Mouse (Mus musculus) embryo, embryonic 11 days (tissue): ENCODE results near the gene Rgsl1.
A peak's percentile ranks its signal among the peaks of the same experiment; 100 is the strongest.
"Not testable (repeated sequence)": the region's sequence is repeated elsewhere in the genome, so short reads cannot be mapped to it uniquely, and the experiment has no call there.

ENCODE experiments used
- DNase-seq: peaks from one replicate; pipeline ENCODE4 v3.0.0-alpha.2; 2015

Gene Rgsl1

DNA sequence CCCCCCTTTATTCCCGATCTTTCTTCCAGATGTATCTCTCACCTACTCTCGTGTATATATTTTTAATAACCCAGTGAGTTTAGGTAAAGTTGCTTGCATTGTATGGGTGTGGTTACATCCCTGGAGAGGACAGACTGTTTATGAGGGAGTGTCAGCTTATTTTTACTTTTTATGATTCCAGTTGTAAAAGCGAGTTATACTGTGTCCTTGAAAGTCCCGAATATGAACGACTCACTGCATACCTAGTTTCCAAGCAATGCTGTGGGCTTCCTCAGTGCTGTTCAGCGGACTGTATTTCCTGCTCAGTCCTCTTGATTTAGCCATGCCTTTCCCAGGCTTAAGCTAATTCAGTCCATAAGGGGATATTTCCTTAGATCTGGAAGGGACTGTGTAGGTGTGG lies 68.8 kb downstream of the Rgsl1 start:
- no peak for DNase-seq

DNA sequence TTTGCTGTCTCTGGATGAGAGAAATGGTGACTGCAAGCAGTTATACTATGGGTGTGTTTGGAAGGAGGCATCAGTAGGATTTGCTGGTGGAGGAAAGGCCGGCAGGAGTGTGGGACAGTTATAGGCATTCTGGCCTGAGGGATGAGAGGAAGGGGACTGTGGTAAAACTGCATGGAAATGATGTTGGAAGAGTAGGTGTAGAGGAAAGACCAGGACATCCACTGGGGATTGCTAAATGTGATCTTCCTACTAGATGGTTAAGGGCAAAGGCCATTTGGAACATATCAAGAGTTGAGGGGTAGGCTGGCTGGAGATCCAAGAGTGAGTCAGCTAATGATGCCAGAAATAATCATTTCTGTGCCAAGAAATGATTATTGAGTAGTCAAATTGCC lies 73.2 kb downstream of the Rgsl1 start:
- no peak for DNase-seq

DNA sequence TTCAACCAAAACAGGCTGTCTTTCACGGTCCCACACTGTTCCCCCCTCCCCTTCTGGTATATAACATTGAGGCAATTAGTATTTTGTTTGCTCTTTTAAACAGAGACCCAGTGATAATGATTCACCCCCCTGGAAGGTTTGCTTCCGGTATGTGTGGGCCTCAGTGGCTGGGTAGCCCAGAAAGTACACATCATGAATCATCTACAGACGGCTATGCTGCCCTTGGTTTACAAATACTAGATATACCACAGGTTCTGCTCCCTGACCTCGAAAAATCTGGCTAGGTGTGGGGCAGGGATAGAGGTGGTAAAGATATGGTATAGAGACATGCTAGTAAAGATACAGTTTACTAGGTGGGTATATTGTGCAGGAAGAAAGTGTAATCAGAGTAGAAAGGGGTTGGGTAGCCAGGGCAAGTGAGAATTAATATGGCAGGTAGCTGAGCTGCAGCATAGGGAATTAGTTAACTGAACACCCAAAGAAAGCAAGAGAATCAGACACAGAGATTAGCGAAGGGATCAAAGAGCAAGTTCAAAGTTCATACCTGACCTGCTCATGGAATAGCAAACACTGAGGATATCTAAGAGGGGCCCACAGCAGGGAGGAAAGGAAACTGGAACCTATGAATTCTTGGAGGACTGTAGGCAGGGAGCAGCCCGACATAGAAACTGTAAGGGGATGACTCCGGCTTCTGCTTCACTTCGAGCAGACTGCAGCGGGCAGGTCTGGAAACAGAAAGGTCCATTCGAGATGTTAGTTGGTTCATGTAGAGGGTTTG lies 73.8 kb downstream of the Rgsl1 start:
- DNase-seq, result no peak

DNA sequence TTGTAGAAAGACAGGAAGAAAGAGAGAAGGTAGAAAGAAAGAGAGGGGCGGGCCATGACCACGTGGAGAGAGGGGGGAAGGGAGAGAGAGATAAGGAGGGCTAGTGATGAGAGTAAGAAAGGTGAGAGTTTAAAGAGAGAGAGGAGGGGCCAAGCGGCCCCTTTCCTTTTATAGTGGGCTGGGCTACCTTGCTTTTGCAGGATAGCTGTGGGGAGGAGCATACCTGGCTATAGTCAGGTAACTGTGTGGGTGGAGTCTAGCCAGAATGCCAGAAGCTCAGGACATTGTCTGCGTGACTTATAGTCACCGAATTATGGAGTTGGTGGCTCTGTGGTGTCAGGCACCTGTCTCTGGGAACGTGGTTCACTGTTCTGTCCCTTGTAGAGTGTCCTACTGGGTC lies 74.4 kb downstream of the Rgsl1 start:
- not testable (repeated sequence) for DNase-seq

DNA sequence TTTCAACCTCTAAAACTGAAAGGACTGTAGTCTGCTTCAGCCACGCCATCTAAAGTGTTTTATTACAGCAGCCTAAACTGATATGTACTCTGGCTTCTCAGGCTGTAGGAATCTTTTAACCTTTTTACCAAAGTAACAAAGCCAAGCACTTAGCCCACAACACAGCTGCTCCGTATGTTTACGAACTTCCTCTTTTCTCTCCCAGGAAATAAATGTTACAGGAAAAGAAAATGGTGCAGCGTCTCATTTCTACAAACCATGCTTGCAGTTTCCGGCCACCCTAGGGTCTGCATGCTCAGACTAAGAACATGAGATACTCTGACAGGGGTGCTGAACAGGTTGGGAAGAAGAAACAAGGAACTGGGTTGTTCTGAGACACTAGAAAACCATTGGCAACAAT lies 75.5 kb downstream of the Rgsl1 start:
- DNase-seq, result no peak

DNA sequence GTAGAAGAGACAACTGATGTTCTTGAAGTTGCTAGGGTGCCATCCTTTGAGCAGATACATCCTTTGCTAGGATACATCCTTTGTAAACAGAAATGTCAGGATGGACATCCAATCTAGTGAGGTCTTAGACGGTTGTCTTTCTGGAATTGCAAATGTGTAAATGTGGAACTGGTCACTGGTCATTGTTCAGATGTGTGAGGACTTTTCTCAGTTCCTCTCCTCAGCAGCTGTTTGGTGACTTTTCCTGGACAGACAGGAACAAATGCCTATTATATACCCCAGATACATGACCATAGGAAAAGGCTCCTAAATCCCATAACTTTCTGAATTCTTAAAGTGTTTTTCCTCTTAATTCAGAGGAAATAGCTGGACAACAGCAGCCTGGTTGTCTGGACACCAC lies 76.7 kb downstream of the Rgsl1 start:
- DNase-seq, result no peak

DNA sequence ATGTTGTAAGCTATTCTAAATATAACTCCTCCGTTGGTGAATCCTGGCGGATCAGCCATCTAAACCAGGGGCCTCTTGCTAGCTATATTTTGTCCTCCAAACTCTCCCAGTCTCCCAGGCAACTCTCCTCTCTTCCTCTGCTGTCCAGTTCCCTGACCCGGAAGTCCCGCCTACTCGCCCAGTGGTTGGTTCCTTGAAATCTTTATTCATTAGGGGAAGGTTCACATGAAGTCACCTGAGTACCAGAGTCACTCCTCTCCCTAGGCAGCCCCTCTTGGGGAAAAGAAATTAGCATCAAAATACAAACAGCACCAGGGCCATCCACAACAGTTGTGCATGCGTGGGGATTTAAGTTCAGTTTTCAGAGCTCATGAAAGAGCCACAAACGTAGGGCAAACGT lies 77.6 kb downstream of the Rgsl1 start:
- no peak for DNase-seq

DNA sequence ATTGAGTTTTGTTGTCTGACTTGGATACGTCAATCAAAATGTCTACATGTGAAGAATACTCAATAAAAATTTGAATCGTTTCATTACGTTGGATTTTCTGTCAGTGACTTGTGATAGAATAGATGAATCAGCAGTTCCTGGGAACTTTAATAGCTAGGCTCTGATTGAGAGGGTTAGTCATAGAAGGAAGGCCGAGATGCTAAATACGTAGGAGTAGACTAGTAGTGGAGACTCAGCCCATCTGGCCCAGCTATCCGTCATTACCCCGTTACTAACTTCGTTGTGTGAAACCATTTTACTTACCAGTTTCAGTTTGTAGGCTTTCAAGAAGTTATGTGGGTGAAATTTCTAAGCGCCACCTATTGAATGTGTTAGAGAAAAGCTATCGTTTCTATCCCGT lies 79.8 kb downstream of the Rgsl1 start:
- DNase-seq, result no peak

DNA sequence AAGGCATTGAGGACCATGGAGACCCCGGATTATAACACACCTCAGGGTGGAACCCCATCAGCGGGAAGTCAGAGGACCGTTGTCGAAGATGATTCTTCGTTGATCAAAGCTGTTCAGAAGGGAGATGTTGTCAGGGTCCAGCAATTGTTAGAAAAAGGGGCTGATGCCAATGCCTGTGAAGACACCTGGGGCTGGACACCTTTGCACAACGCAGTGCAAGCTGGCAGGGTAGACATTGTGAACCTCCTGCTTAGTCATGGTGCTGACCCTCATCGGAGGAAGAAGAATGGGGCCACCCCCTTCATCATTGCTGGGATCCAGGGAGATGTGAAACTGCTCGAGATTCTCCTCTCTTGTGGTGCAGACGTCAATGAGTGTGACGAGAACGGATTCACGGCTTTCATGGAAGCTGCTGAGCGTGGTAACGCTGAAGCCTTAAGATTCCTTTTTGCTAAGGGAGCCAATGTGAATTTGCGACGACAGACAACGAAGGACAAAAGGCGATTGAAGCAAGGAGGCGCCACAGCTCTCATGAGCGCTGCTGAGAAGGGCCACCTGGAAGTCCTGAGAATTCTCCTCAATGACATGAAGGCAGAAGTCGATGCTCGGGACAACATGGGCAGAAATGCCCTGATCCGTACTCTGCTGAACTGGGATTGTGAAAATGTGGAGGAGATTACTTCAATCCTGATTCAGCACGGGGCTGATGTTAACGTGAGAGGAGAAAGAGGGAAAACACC lies 90.0 kb downstream of the Rgsl1 start:
- DNase-seq, result no peak

DNA sequence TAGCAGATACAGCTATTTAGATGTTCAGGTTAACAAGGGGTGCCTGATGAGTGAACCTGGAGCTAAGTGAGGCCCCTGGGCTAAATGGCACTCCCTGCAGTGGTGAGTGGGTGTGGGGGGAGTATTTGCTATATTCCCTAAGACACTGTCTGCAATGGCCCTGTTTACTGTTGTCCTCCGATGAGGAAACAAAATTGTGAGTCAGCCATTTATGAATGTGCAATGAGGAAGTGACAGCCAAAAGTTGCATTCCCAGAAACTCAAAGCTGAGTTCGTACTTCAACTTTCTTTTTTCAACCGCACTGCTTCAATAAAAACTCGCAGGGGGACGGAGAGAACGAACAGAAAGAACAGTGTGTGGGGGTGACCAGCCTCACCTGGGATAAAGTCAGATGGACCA lies 91.4 kb downstream of the Rgsl1 start:
- DNase-seq, result no peak

DNA sequence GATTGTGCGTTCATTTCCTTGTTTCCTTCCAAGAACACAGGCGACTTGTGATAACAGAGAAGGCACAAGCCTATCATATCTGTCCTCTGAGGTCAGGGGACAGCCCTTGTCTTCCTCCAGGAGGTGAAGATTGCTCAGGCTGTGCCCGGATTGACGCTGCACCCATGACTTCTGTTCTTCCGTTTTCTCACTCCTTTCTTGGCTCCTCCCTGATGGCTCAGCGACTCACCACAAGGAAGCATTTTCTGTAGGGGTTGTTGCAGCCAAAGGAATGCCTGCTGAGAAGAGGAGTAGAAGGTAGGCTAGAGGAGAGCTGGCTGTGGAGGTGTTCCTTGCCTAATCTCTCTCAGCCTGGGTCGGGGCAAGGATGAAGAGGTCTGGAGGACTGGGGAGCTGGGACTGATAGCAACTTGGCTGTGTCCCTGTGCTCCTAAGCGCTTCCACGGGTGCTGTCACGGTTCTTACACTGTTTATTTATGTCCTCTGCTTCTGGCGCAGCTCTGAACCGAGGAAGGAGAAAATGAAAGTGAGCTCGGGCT lies 92.1 kb downstream of the Rgsl1 start:
- DNase-seq, result no peak

DNA sequence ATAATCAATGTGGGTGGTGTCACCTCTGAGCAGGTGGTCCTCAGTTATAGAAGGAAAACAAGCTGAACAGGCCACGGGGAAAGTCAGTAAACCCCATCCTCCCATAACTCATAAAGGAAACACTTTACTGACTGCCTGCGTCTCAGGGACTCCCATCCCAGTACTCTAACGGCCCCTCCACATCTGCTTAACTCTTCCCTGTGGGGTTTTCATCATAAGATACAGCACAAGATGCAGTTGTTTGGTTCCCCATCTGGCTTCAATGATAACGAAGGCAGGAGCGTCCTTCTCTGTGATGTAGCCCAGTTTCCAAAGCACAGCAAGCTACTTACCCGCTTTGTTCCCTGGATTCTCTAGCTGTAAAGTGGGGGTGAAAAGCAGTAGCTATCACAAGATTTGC lies 93.9 kb downstream of the Rgsl1 start:
- DNase-seq, result no peak

DNA sequence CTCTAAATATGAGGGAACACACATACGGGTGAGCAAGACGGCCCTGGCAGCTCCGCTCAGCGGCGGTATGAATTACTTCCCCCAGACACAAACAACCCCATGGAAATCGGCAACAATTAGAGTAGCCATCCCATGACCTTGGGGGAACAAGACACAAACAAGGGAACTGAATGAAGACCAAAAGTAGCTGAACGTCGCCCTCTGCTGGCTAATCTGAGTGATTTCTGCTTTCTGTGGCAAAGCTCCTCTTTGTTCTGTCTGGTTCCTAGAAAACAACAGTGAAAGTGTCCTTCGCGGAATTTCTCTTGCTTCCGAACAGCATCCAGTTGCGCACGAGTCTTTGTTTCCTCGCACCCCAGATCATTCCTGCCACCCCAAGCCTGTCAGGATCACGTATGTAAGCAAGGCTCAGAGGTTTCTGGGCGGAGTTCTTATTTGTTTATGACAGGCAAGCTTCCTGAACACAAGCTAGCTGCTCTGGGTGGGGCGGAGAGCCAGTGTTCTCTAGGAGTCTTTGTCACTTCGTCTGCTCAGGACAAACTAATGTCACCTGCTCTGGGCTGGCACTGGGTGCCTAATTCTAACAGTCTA lies 94.6 kb downstream of the Rgsl1 start, which contains the start of gene Rnasel:
Gene Rnasel (plus strand): TSS at position 216 of the 591 bp plus-strand sequence.
- DNase-seq, result peak; percentile 89

DNA sequence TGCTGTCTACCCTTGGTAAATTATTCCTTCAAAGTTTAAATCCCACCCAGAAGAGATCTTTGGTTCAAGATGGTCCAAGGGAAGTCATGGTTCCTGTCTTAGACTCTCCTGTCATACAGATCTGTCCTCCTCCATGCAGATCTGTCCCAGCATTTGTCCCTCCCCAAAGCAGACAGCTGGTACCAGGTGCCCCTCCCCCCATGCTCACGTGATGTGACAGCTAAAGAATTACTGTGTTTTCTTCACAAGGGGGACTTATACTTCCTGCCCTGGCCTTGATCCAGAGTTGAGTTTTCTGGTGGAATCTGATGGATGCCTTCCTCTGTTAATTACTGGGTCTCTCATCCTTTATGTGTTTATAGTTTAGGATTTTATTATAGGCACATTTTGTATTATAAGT lies 95.4 kb downstream of the Rgsl1 start:
- DNase-seq, result peak; percentile 71

DNA sequence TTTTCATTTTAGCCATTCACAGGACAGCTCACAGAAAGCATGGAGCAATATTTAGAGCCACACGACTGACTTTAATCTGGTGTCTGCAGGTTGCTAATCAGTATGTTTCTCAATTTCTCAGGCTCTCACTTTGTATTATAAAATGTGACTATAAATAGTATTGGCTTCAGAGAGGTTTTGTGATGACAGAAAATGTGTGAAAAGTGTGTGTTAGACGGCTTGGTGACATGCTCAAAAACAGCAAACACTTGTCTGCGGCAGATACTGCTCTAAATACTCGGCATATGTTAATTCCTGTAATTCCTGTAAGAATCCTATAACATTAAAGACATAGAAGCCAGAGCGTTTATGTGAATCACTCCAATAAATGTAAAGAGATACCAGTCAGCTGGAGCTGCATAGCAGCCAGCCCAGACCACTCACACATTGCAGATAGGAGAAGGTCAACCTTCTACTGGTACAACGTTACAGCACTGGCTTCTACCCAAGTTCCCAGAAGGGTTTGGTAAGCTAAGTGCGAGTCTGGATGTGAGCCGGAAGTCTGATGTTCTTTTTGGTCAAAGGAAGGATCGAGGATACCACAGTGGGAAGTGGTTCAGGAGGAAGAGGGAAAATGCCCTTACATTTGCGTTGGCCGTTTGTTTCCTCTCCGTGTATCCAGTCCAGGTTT lies 95.9 kb downstream of the Rgsl1 start:
- no peak for DNase-seq

DNA sequence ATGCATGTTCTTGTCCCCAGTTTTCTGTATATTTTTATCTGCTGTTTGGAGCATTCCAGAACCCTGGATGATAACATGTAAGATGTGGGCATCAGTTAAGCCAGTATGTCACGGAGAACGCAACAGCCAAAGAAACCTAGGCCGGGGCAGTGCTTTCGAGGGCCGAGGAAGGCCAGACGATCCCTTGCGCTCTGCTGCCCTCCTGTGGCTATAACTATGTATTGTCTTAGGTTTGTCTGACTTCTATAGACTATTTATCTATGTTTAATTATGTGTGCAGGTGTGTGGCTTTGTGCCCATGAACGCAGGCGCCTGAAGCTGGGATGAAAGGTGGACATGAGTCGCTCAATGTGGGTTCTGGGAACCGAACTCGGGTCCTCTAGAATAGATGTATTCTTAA lies 97.2 kb downstream of the Rgsl1 start:
- peak; percentile 87 for DNase-seq

DNA sequence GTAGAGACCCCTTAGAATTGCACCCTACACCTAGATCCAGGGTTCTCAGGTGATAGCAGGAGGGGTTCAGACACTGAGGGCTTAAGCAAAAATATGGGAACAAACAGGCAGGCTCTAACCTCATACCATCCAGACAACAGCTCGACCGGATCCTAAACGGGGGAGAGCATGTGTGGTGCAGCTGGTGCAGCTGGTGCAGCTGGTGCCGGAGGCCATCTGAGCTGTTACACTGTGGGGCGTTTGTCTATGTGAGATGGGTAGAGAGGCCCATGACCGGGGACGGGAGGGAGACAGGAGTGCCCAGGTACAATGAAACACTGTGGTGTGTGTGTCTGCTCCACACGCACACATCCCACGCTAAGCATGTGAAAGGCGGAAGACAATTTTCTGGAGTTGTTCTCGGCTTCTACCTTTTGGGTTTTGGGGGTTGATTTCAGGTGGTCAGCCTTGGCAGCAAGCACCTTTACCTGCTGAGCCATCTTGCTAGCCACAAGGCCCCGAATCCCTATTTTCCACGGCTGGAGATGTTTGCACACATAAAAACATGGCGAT lies 97.7 kb downstream of the Rgsl1 start:
- no peak for DNase-seq

DNA sequence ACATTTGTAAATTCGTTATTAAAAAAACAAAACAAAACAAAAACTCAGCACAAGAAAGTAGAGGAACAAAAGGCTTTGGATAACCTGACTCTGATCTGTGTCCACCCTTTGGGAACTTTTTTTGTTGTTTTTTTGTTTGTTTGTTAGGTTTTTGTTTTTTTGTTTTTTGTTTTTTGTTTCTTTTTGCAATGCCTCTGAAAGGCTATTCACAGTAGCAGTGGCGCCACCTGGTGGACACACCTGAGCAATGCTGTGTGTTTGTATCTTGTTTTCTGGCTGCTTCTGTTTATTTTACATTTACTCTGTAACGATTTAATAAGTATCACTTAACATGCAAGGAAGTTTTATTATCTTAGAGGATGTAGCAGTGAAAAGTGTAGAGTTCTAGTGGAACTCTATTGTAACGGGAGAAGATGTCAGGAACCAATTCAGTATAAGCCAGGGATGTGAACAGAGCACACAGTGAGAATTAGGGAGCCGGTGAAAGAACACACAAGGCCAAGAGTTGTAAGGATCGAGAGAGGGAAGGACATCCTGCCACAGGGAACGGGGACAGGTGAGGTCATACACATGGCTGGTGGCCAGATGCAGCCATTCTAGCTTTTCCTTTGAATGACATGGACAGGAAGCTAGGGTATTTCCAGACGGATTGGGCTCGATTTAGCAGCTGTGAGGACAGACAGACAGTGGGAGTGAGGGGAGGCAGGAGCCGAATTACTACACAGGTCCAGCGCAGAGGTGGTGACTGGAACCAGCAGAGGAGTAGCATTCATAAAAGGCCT lies 101.4 kb downstream of the Rgsl1 start:
- DNase-seq, result peak; percentile 82

DNA sequence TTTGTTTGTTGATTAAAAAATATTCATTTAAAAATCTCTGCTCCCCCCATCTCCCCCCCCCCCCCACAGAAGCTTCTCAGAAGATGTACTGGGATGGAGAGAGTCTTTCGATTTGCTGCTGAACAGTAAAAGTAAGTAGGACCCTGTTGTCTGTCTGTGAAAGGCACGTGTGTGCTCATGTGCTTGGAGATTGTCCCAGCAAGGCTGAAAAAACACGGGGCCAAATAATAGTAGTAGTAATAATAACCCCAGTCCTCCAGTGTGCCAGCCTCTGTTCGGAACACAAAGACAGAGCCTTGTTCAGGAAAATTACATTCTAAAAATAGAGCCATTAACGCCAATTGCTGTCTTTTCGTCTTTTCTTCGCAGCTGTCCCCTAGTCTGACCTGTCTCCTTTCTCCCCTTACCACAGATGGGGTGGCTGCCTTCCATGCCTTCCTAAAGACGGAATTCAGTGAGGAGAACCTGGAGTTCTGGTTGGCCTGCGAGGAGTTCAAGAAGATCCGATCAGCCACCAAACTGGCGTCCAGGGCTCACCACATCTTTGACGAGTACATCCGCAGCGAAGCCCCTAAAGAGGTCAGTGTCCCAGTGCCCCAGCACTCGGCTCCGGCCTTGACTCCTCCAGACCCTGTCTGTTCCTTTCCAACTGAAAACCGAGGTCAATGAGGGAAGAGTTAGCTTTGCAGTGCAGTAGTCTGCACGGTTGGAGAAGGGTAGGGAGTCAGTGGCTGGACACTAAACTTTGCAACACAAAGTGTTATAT lies 102.2 kb downstream of the Rgsl1 start:
- no peak for DNase-seq

DNA sequence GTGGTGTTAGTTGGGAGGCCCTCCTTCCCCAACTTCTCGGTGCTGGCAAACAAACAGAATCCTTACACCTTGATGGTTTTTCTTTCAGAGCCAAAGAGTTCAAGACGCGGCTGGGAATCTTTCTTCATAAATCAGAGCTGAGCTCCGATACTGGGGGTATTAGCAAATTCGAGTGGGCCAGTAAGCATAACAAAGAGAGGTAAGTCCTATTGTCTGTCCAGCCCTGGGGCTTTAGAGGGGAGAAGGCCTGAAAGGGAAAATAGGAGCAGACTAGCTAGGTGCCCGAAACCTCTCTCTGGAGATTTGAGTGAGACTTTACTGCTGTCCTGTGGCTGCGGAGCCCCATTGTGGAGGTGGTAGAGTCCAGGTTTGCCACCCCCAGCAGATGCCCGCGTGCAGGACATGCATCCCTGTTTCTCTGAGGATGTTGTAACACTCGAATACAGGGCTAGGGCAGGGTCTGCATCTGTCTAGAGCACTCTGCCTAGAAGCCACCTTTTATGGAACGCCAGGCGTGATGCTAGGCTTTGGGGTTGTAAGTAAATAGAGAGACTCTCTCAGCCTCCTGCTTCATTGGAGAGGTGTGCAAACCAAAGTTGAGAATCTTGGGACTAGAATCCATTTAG lies 103.1 kb downstream of the Rgsl1 start:
- peak; percentile 18 for DNase-seq

DNA sequence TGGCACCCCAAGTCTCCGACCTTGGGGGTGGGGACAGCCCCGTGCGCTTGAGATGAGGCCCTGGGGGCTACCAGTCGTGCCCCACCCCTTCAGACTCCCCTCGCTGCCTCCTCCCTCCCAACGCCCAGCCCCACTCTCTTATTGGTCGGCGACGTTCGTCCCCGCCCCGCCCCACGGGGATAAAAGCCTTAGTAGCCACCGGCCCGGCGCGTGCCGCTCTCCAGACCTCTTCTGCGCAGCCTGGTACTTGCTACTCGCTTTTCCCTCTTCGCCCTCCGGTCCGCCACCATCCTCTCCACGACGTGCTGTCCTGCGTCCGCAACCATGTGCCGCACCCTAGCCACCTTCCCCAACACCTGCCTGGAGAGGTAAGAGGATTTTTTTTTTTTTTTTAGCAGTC lies 103.8 kb downstream of the Rgsl1 start, which contains the start of gene Rgs16:
Gene Rgs16 (plus strand): TSS at position 205 of the 400 bp plus-strand sequence.
- peak; percentile 92 for DNase-seq
